25 mouse cellular contexts compared by ENCODE assay signal in the genomic region with DNA sequence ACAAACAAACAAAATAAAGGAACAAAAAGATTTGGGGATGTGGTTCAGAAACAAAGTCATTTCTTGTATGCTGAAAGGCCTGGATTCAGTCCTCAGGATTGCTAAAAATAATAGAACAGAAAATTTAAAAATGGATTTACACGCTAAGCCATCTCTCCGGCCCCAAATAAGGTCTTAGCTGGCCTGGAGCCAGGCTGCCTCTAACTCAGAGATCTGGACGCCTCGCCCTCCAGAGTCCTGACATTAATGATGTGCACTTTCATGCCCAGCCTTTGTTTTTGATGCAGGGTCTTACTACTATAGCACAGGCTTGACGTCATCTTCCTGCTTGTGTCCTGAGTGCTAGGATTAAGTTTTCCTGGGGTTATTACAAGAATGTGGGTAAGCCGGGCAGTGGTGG. TPM values are rescaled to one million over a fixed set of nuclear protein-coding genes. Genes with fewer than 3 reads are reported as not detected.
DNase-seq lines count a peak whose midpoint lies in the region; ATAC-seq and TF ChIP-seq lines count a peak whose summit lies in the region.
"Had no signal": no experiment of that assay in that cellular context is flagged by ENCODE, and none has a peak within 500 bp of the region (broad histone marks: within the 10 kb centered on the region; RNA-seq: fewer than 3 reads in every experiment).

No protein-coding gene starts in this region.

- no peak overlapping the region for H3K27ac ChIP-seq in heart, postnatal 0 days (ENCODE audit: low read depth)
- H3K27ac ChIP-seq in lung, embryonic 14.5 days (ENCODE audit: low read depth), result no peak overlapping the region
- H3K27ac ChIP-seq: embryonic facial prominence, embryonic 15.5 days; forebrain, embryonic 10.5 days; hindbrain, embryonic 14.5 days; intestine, embryonic 15.5 days had no signal

- H3K4me2 ChIP-seq in heart, postnatal 0 days (ENCODE audit: low read depth, low read length), result no peak overlapping the region
- H3K4me2 ChIP-seq in lung, embryonic 14.5 days, result no peak overlapping the region
- H3K4me2 ChIP-seq: embryonic facial prominence, embryonic 15.5 days; hindbrain, embryonic 14.5 days; intestine, embryonic 15.5 days had no signal

- H3K4me1 ChIP-seq in heart, postnatal 0 days (ENCODE audit: control insufficient read depth, insufficient read depth), result peaks cover 26% of the 10 kb centered on the region
- no peaks in the 10 kb centered on the region for H3K4me1 ChIP-seq in lung, embryonic 14.5 days (ENCODE audit: insufficient read depth)
- H3K4me1 ChIP-seq: embryonic facial prominence, embryonic 15.5 days; intestine, embryonic 15.5 days had no signal

- H3K27me3 ChIP-seq in heart, postnatal 0 days (ENCODE audit: control insufficient read depth, insufficient read depth, low read length), result no peaks in the 10 kb centered on the region
- no peaks in the 10 kb centered on the region for H3K27me3 ChIP-seq in lung, embryonic 14.5 days (ENCODE audit: insufficient read depth, low read length)
- H3K27me3 ChIP-seq: CH12.LX; intestine, embryonic 15.5 days had no signal

- no peaks in the 10 kb centered on the region for H3K9me3 ChIP-seq in heart, postnatal 0 days (replicated peaks; ENCODE audit: control insufficient read depth, low read length)
- H3K9me3 ChIP-seq in lung, embryonic 14.5 days (ENCODE audit: low read depth, low read length), result no peaks in the 10 kb centered on the region
- H3K9me3 ChIP-seq: embryonic facial prominence, embryonic 15.5 days; forebrain, embryonic 10.5 days; intestine, embryonic 15.5 days had no signal

- no peak for ATAC-seq in heart, postnatal 0 days (ENCODE audit: insufficient read depth, low read depth)
- ATAC-seq in lung, embryonic 14.5 days (ENCODE audit: insufficient read depth), result no peak
- ATAC-seq: forebrain, embryonic 14.5 days; intestine, embryonic 15.5 days had no signal

- DNase-seq in gastrocnemius, postnatal 10 days, result peak; percentile 56
- no peak for DNase-seq in gastrocnemius, adult 8-10 months (ENCODE audit: low spot score in 2 of 2)
- DNase-seq in heart, postnatal 0 days (ENCODE audit: low spot score), result peak; percentile 52
- DNase-seq in heart, adult 8-10 months (ENCODE audit: low spot score), result no peak
- DNase-seq in lung, embryonic 14.5 days, result peak; percentile 62
- no peak for DNase-seq in lung, postnatal 4 days
- DNase-seq in skeletal muscle tissue, adult 2 months (ENCODE audit: low read depth, low spot score), result peak; percentile 65
- DNase-seq: adrenal gland, adult 8-10 months; adrenal gland, postnatal 36 days; cerebellum, adult 2 months; cerebellum, postnatal 10 days; embryo, embryonic 11 days; kidney, adult 18-20 months had no signal

- TF ChIP-seq CTCF in heart, postnatal 0 days (IDR thresholded peaks at IDR 0.05; ENCODE audit: low read depth), result no peak
- no peak for TF ChIP-seq CTCF in lung, embryonic 14.5 days (IDR thresholded peaks at IDR 0.05; ENCODE audit: low read depth)

- 35% methylated on average over 6 of the region's 6 CpGs for WGBS in heart, postnatal 0 days
- WGBS in lung, embryonic 14.5 days, result 52% methylated on average over 6 of the region's 6 CpGs

- H3K4me3 ChIP-seq in heart, postnatal 0 days (ENCODE audit: low read depth, low read length), result no peak overlapping the region
- H3K4me3 ChIP-seq in lung, embryonic 14.5 days (ENCODE audit: low read depth, low read length), result no peak overlapping the region
- H3K4me3 ChIP-seq: embryonic facial prominence, embryonic 15.5 days; erythroblast, embryonic 14.5 days; forebrain, embryonic 10.5 days; intestine, embryonic 15.5 days had no signal

- H3K36me3 ChIP-seq in heart, postnatal 0 days (replicated peaks; ENCODE audit: control insufficient read depth, insufficient read depth, low read length), result no peaks in the 10 kb centered on the region
- no peaks in the 10 kb centered on the region for H3K36me3 ChIP-seq in lung, embryonic 14.5 days (ENCODE audit: insufficient read depth)
- H3K36me3 ChIP-seq: embryonic facial prominence, embryonic 15.5 days; forebrain, embryonic 10.5 days; intestine, embryonic 15.5 days had no signal

- TF ChIP-seq EP300 in heart, postnatal 0 days (IDR thresholded peaks at IDR 0.05; ENCODE audit: low read depth), result no peak

- no peak overlapping the region for H3K9ac ChIP-seq in heart, postnatal 0 days (replicated peaks; ENCODE audit: low read depth, low read length)
- no peak overlapping the region for H3K9ac ChIP-seq in lung, embryonic 14.5 days
- H3K9ac ChIP-seq: embryonic facial prominence, embryonic 15.5 days; hindbrain, embryonic 14.5 days; intestine, embryonic 15.5 days had no signal

RNA-seq across cellular contexts. Expression of a gene that starts 1.4 kb away (rescaled TPM):
- 100 to 1,000 TPM; 593 to 752 TPM for total RNA-seq in gastrocnemius, postnatal 10 days (2021)
- 100 to 1,000 TPM; 757 to 827 (median 779) TPM for total RNA-seq in gastrocnemius, adult 8-10 months (2022)
- 0.54 and 2.1 TPM in 2 replicates for total RNA-seq in heart, postnatal 0 days (2014; rRNA removed; ENCODE audit: low replicate concordance)
- 7.2 TPM in 2 replicates for polyA plus RNA-seq in heart, postnatal 0 days (2015; fragmentation: Nextera tagmentation; extraction: Ambion mirVana)
- total RNA-seq in heart, adult 8-10 months (2022), result 100 to 1,000 TPM; 389 to 453 (median 417) TPM
- polyA plus RNA-seq in lung, embryonic 14.5 days (2014; fragmentation: Nextera tagmentation; extraction: Ambion mirVana), result not detected in 2 replicates
- total RNA-seq: CH12.LX; hematopoietic stem cell, adult 5-6 weeks had no signal
- polyA plus RNA-seq: embryonic facial prominence, embryonic 11.5 days; embryonic facial prominence, embryonic 15.5 days; erythroblast, embryonic 14.5 days; forebrain, embryonic 10.5 days; forebrain, embryonic 14.5 days; hindbrain, embryonic 14.5 days; intestine, embryonic 15.5 days; kidney, embryonic 14.5 days had no signal

RNA-seq across cellular contexts. Expression of a gene that starts 4.8 kb away (rescaled TPM):
- total RNA-seq in gastrocnemius, postnatal 10 days (2021), result 100 to 1,000 TPM; 400 to 516 TPM
- total RNA-seq in gastrocnemius, adult 8-10 months (2022), result 100 to 1,000 TPM; 409 to 503 (median 459) TPM
- total RNA-seq in heart, postnatal 0 days (2014; rRNA removed; ENCODE audit: low replicate concordance), result 434 and 667 TPM in 2 replicates
- polyA plus RNA-seq in heart, postnatal 0 days (2015; fragmentation: Nextera tagmentation; extraction: Ambion mirVana), result 1,293 and 1,354 TPM in 2 replicates
- 1,000 to 10,000 TPM in 1 of 4 experiments, 100 to 1,000 TPM in 3; 975 to 1,073 (median 990) TPM for total RNA-seq in heart, adult 8-10 months (2022)
- polyA plus RNA-seq in lung, embryonic 14.5 days (2014; fragmentation: Nextera tagmentation; extraction: Ambion mirVana), result 211 and 221 TPM in 2 replicates

RNA-seq across cellular contexts. Expression of a gene that starts 7.4 kb away (rescaled TPM):
- total RNA-seq in gastrocnemius, postnatal 10 days (2021), result 100 to 1,000 TPM; 127 to 132 TPM
- total RNA-seq in gastrocnemius, adult 8-10 months (2022), result 100 to 1,000 TPM; 144 to 160 (median 145) TPM
- total RNA-seq in heart, postnatal 0 days (2014; rRNA removed; ENCODE audit: low replicate concordance), result 28.5 and 41.1 TPM in 2 replicates
- 48.7 and 55.7 TPM in 2 replicates for polyA plus RNA-seq in heart, postnatal 0 days (2015; fragmentation: Nextera tagmentation; extraction: Ambion mirVana)
- 100 to 1,000 TPM; 172 to 208 (median 186) TPM for total RNA-seq in heart, adult 8-10 months (2022)
- polyA plus RNA-seq in lung, embryonic 14.5 days (2014; fragmentation: Nextera tagmentation; extraction: Ambion mirVana), result 35.2 and 37.8 TPM in 2 replicates

RNA-seq across cellular contexts. Expression of a gene that starts 11.2 kb away (rescaled TPM):
- total RNA-seq in gastrocnemius, postnatal 10 days (2021), result 100 to 1,000 TPM; 732 to 736 TPM
- total RNA-seq in gastrocnemius, adult 8-10 months (2022), result 100 to 1,000 TPM; 558 to 703 (median 654) TPM
- total RNA-seq in heart, postnatal 0 days (2014; rRNA removed; ENCODE audit: low replicate concordance), result 2,967 and 2,982 TPM in 2 replicates
- polyA plus RNA-seq in heart, postnatal 0 days (2015; fragmentation: Nextera tagmentation; extraction: Ambion mirVana), result 722 and 767 TPM in 2 replicates
- 100 to 1,000 TPM; 631 to 768 (median 679) TPM for total RNA-seq in heart, adult 8-10 months (2022)
- polyA plus RNA-seq in lung, embryonic 14.5 days (2014; fragmentation: Nextera tagmentation; extraction: Ambion mirVana), result 1,798 and 1,884 TPM in 2 replicates

RNA-seq across cellular contexts. Expression of a gene that starts 11.2 kb away (rescaled TPM):
- total RNA-seq in gastrocnemius, postnatal 10 days (2021), result not detected
- not detected for total RNA-seq in gastrocnemius, adult 8-10 months (2022)
- 6.5 TPM in 1 of 2 replicates, not detected in the other for total RNA-seq in heart, postnatal 0 days (2014; rRNA removed; ENCODE audit: low replicate concordance)
- polyA plus RNA-seq in heart, postnatal 0 days (2015; fragmentation: Nextera tagmentation; extraction: Ambion mirVana), result not detected in 2 replicates
- total RNA-seq in heart, adult 8-10 months (2022), result under 1 TPM in 1 of 4 experiments, not detected in 3; 0.23 TPM
- polyA plus RNA-seq in lung, embryonic 14.5 days (2014; fragmentation: Nextera tagmentation; extraction: Ambion mirVana), result 0.46 and 0.71 TPM in 2 replicates
- total RNA-seq: adrenal gland, adult 8-10 months; adrenal gland, postnatal 36 days; common myeloid progenitor, adult 5-6 weeks; hematopoietic stem cell, adult 5-6 weeks had no signal
- polyA plus RNA-seq: forebrain, embryonic 14.5 days; heart, embryonic 14.5 days; hindbrain, embryonic 14.5 days had no signal

Comparison
In these comparisons a context has a peak if more than half of its experiments do, and no peak if none do; other contexts are left out.
1. DNase-seq: peak in gastrocnemius, postnatal 10 days (single experiment), heart, postnatal 0 days (single experiment), lung, embryonic 14.5 days (single experiment) and skeletal muscle tissue, adult 2 months (single experiment); none in gastrocnemius, adult 8-10 months (0 of 2), heart, adult 8-10 months (single experiment) and lung, postnatal 4 days (0 of 2).
2. RNA of a gene that starts 1.4 kb away (total RNA-seq): 757 to 827 TPM in gastrocnemius, adult 8-10 months, 593 to 752 TPM in gastrocnemius, postnatal 10 days and 389 to 453 TPM in heart, adult 8-10 months; 0.54 to 2.1 TPM in heart, postnatal 0 days; every median in the first group is over 100 times any median in the second.